Mouse (Mus musculus) heart, postnatal 0 days (tissue): Measurements from ENCODE around the gene Tpsg1.

ENCODE experiments used
- CTCF ChIP-seq: IDR thresholded peaks from 2 replicates; pipeline ENCODE4 v1.5.1; 2016; ENCODE audit warnings: antibody characterized with exemption, control low read depth, low read depth
- EP300 ChIP-seq: IDR thresholded peaks from 2 replicates; pipeline ENCODE4 v1.6.1; 2016; ENCODE audit warnings: antibody characterized with exemption, low read depth

DNA sequence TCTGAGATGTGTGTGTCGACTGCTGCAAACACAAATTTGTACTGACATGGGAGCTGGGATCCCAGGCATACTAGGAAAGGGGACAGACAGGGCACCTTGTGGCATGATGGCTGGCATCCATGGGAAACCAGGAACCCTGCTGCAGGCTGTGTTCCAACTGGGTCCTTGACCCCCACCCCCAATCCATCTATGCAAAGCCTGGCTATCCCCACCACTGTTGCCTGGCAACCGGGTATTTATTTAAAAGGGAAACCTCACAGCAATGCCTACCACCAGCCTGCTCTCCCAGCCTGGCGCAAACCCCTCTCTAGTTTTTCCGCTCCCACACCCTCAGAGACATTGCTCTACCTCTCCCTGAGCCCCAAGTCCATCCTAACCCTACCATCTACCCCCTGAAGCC lies 38.3 kb downstream of the Tpsg1 start:
- TF ChIP-seq CTCF = no peak
- no peak for TF ChIP-seq EP300
